Mouse (Mus musculus) thymus, adult 2 months (tissue): ENCODE data around the gene Tmem47. TPM values are rescaled to one million over a fixed set of nuclear protein-coding genes. Genes with fewer than 3 reads are reported as not detected.

Experiments used
- DNase-seq: peaks from one replicate; pipeline ENCODE4 v3.0.0; 2021
- H3K27ac ChIP-seq: fragments of 200-500 bp; 2 replicates; pipeline ENCODE4 v1.5.1; 2012; ENCODE audit warnings: low read length, control low read depth; ENCODE audit not compliant: control insufficient read depth, insufficient read depth
- H3K27me3 ChIP-seq: fragments of 200-500 bp; 2 replicates; pipeline ENCODE4 v1.6.1; 2012; ENCODE audit warnings: mild to moderate bottlenecking, low read length, moderate library complexity, mixed read lengths; ENCODE audit not compliant: control insufficient read depth, insufficient read depth
- H3K36me3 ChIP-seq: fragments of 200-500 bp; 2 replicates; pipeline ENCODE4 v1.6.1; 2012; ENCODE audit warnings: mild to moderate bottlenecking, low read length, moderate library complexity; ENCODE audit not compliant: control insufficient read depth, insufficient read depth
- H3K4me1 ChIP-seq: fragments of 200-500 bp; replicated peaks from 2 replicates; pipeline ENCODE4 v1.6.1; 2012; ENCODE audit warnings: low read length; ENCODE audit not compliant: control insufficient read depth, insufficient read depth
- H3K4me3 ChIP-seq: fragments of 200-500 bp; 2 replicates; pipeline ENCODE4 v1.5.1; 2012; ENCODE audit warnings: mild to moderate bottlenecking, low read length, control low read depth, moderate library complexity; ENCODE audit not compliant: control insufficient read depth, insufficient read depth
- CTCF ChIP-seq: fragments of 200-500 bp; IDR thresholded peaks from 2 replicates; pipeline ENCODE4 v1.5.1; 2012; ENCODE audit warnings: mild to moderate bottlenecking, control low read depth, low read length, moderate library complexity, borderline replicate concordance; ENCODE audit not compliant: control insufficient read depth, poor library complexity, insufficient read depth; ENCODE audit errors: extremely low read depth
- POLR2A ChIP-seq: fragments of 200-500 bp; IDR thresholded peaks from 2 replicates; pipeline ENCODE4 v1.6.1; 2012; ENCODE audit warnings: mild to moderate bottlenecking, low read length, control low read depth, moderate library complexity; ENCODE audit not compliant: control insufficient read depth, poor library complexity, insufficient read depth; ENCODE audit errors: extremely low read depth
- WGBS: fragments of 180-500 bp; shearing (Covaris S2); methylation state at CpG from one replicate; pipeline ENCODE4 v1.1.7; 2018; 5-methylcytosine and 5-hydroxymethylcytosine counted together
- polyA plus RNA-seq: library from polyadenylated mRNA; depleted of rRNA; stranded (reverse); fragments of >200 nt; gene quantifications from 2 replicates; pipeline ENCODE4 v1.2.3, GENCODE M21; 2012

Gene Tmem47
- polyA plus RNA-seq, 1 experiment = 1.6 TPM

DNA sequence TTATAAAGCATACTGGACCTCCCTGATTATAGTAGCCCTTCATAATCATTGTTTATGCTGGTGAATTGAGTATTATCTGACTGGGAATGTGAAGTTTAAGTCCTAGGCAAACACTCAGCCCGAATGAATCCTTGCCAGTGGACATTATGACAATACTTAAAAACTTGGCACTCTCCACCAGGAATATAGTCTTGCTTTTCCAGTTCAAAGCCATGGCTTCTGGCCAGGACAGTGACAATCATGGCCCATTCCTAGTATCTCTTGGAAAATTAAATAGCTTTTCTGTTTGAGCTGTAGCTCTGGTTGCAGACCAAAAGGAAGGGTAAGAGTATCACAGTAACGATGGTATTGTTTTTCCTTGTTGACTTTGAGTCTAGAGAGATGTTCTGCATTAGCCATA, 10.5 kb downstream of the Tmem47 start:
- WGBS = 75% methylated on average over 2 of the region's 2 CpGs
- no peak for TF ChIP-seq POLR2A
- no peak for TF ChIP-seq CTCF

DNA sequence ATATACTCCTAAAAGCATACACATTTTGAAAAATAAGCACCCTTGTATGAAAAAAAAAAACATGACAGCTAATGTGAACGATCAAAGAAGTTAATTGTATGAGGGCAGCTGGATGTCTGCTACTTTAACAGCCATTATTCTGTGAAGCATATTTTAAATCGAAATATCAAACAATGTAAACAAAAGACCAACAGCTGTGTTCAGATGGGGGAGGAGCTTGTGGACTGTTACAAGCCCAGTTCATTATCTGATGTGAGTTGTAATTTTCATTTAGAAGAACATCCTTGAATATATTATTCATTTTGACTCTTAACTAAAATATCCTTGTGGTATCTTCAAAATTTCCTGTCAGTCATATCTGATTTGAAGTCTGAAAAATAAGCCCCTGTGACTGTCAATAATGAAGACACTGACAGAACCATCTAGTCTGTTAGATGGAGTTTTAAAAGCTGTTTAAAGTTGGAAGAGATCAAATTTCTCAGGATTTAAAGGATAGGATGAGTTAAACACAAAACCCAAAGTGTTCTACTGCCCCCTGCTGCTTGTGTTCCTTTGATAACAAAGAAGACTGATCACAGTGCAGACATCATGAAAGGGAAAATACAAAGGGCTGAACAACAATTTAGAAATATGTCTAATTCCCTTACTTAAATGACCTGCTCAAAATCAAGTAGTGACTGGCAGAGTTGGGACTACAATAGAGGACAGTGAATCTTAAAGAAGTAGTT, 14.7 kb downstream of the Tmem47 start:
- DNase-seq = no peak
- no peaks in the 10 kb centered on the region for H3K27me3 ChIP-seq
- no peak overlapping the region for H3K27ac ChIP-seq
- no peak overlapping the region for H3K4me3 ChIP-seq
- TF ChIP-seq CTCF = no peak
- no peak for TF ChIP-seq POLR2A
- H3K4me1 ChIP-seq = no peaks in the 10 kb centered on the region
- no peaks in the 10 kb centered on the region for H3K36me3 ChIP-seq
- 91% methylated on average over 2 of the region's 2 CpGs for WGBS

More for the DNA sequence above, 10.5 kb downstream of the Tmem47 start:
- no peak overlapping the region for H3K27ac ChIP-seq
- H3K4me1 ChIP-seq = no peaks in the 10 kb centered on the region
- H3K36me3 ChIP-seq = no peaks in the 10 kb centered on the region
- no peak overlapping the region for H3K4me3 ChIP-seq
- DNase-seq = no peak
- no peaks in the 10 kb centered on the region for H3K27me3 ChIP-seq

GRCm38 (mm10) chrX:81147416-81147815, 76.9 kb downstream of the Tmem47 start:
- H3K4me3 ChIP-seq = no peak overlapping the region
- H3K4me1 ChIP-seq = no peaks in the 10 kb centered on the region
- H3K36me3 ChIP-seq = no peaks in the 10 kb centered on the region
- no peaks in the 10 kb centered on the region for H3K27me3 ChIP-seq
- H3K27ac ChIP-seq = no peak overlapping the region
- 40% methylated on average over 1 of the region's 1 CpGs for WGBS
- TF ChIP-seq POLR2A (no peak), CTCF (no peak)
- no peak for DNase-seq
